Mouse (Mus musculus) embryo, embryonic 11 days (tissue): Measurements from ENCODE around the gene Hist1h1t.

Experiments used
- DNase-seq: peaks from one replicate; pipeline ENCODE4 v3.0.0-alpha.2; 2015

Gene Hist1h1t

DNA sequence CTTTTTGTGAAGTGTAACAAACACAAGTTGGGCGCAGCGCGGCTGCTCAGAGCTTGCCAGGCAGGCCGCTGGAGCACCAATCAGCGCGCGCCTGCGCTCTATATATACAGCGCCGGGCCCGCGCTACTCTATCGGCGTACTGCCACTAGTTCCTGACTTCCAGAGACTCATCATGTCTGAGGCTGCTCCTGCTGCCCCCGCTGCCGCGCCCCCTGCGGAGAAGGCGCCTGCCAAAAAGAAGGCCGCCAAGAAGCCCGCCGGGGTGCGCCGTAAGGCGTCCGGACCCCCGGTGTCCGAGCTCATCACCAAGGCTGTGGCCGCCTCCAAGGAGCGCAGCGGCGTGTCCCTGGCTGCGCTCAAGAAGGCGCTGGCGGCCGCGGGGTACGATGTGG is 43.1 kb downstream of the Hist1h1t start, which contains the start of gene Hist1h1c:
TSS of gene Hist1h1c (plus strand) at position 132 of the 392 bp plus-strand sequence.
- peak; percentile 95 for DNase-seq

DNA sequence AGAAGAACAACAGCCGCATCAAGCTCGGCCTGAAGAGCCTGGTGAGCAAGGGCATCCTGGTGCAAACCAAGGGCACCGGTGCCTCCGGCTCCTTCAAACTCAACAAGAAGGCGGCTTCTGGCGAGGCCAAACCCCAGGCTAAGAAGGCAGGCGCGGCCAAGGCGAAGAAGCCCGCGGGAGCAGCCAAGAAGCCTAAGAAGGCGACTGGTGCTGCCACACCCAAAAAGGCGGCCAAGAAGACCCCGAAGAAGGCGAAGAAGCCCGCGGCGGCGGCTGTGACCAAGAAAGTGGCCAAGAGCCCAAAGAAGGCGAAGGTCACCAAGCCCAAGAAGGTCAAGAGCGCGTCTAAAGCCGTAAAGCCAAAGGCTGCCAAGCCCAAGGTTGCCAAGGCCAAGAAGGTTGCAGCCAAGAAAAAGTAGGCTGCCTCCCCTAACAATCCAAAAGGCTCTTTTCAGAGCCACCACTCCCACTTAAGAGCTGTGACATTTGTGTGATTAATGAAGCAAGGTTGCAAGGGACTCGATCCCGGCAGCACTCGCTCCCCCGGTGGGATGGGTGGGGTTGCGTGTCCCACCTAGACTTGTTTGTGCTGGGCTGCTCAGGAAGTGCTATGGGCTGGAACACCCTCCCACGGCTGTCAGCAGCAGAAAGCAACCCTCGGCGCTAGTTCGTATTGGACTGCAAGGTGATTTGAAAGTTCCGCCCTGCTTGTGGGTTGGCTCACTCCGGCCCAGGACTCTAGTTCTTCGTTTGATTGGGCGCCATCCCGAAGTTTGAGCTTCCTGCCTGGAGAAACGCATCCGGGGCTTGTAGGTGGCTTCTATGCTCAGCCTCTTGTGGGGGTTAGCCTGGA is 43.7 kb downstream of the Hist1h1t start:
- peak; percentile 93 for DNase-seq

GRCm38 (mm10) chr13:23739922-23740252 is 44.3 kb downstream of the Hist1h1t start:
- no peak for DNase-seq

GRCm38 (mm10) chr13:23740256-23740840 is 44.7 kb downstream of the Hist1h1t start:
- DNase-seq = peak; percentile 42

GRCm38 (mm10) chr13:23740910-23741309 is 45.3 kb downstream of the Hist1h1t start:
- no peak for DNase-seq

GRCm38 (mm10) chr13:23742007-23742406 is 46.4 kb downstream of the Hist1h1t start:
- DNase-seq = no peak

- DNase-seq = no peak
Observed at GRCm38 (mm10) chr13:23743215-23743614, 47.6 kb downstream of the Hist1h1t start.

DNA sequence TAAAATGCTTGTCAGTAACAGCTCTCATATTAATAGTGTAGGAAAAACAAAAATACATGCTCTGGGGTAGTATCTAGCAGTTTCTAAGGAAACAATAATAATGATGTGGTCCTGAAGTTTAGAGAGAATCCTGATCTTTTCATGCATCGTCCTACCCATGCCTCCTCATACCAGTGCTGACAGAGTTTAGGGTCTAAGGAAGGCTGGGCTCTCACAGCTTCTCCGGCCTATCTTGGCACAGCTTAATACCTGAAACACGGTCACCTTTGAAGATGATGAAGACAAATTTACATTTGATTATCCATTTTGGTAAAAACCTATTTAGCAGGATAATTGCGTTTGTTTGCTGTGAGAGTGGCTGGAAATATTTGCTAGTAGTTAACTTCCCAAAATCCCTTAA is 48.3 kb downstream of the Hist1h1t start:
- peak; percentile 37 for DNase-seq

- peak; percentile 47 for DNase-seq
Observed at GRCm38 (mm10) chr13:23744421-23745380, 49.1 kb downstream of the Hist1h1t start.

DNA sequence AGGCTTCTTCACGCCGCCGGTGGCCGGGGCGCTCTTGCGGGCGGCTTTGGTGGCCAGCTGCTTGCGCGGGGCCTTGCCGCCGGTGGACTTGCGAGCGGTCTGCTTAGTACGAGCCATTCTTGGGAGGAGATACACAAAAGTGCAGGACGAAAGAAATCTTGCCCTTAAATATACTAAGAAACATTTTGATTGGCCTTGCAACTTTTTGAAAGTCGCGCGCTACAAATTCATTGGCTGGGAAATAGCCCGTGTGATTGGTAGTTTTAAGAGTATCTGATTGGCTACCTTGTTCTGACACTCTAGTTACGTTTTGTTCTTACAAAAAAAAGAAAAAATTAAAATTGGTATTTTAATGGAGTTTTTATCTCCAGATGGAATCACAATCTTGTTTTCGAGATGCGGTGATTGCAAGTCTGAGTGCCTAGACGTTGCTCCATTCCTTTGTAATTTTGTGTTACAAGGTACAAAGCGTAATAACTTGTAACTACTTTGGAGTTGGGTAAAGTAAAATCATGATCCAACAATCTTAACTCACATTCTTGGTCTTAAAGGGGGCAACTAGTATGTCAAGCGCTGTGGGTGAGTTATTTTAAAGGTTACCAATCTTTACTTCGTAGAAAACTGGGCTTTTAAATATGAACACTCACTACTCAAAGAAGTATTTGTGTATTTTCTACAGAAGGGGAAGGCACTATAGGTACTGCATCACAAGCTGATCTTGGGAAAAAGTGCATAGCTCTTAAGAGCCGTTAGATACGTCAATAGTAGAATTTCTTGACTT is 50.0 kb downstream of the Hist1h1t start, which contains the start of gene Hist1h3c:
TSS of gene Hist1h3c (minus strand) at position 222 of the 781 bp plus-strand sequence.
- peak; percentile 93 for DNase-seq
